Mouse (Mus musculus) stomach, embryonic 15.5 days (tissue): ENCODE measurements around the gene Espnl. TPM values are rescaled to one million over a fixed set of nuclear protein-coding genes. Genes with fewer than 3 reads are reported as not detected.

Experiments used
- ATAC-seq: fragments of 200-750 bp; cut with Nextera tagmentation; 2 replicates; pipeline ENCODE4 v1.8.0; 2017; ENCODE audit warnings: low read depth, moderate number of reproducible peaks, moderate TSS enrichment; ENCODE audit not compliant: insufficient read depth, low FRiP score
- H3K27ac ChIP-seq: fragments of 300-500 bp; sonication (generic); 2 replicates; pipeline ENCODE4 v1.5.1; 2015; ENCODE audit warnings: mild to moderate bottlenecking, inconsistent platforms
- H3K27me3 ChIP-seq: fragments of 300-500 bp; sonication (generic); replicated peaks from 2 replicates; pipeline ENCODE4 v1.6.1; 2015; ENCODE audit warnings: inconsistent platforms
- H3K36me3 ChIP-seq: fragments of 300-500 bp; sonication (generic); 2 replicates; pipeline ENCODE4 v1.6.1; 2015; ENCODE audit warnings: inconsistent platforms
- H3K4me1 ChIP-seq: fragments of 300-500 bp; sonication (generic); 2 replicates; pipeline ENCODE4 v1.6.1; 2015; ENCODE audit warnings: inconsistent platforms
- H3K4me2 ChIP-seq: fragments of 300-500 bp; sonication (generic); 2 replicates; pipeline ENCODE4 v1.6.1; 2015; ENCODE audit warnings: mild to moderate bottlenecking, inconsistent platforms
- H3K4me3 ChIP-seq: fragments of 300-500 bp; sonication (generic); replicated peaks from 2 replicates; pipeline ENCODE4 v1.5.1; 2015; ENCODE audit warnings: inconsistent platforms
- H3K9ac ChIP-seq: fragments of 300-500 bp; sonication (generic); 2 replicates; pipeline ENCODE4 v1.6.1; 2015; ENCODE audit warnings: inconsistent platforms
- H3K9me3 ChIP-seq: fragments of 300-500 bp; sonication (generic); 2 replicates; pipeline ENCODE4 v1.6.1; 2016; ENCODE audit warnings: inconsistent platforms
- WGBS: fragments of 180-500 bp; shearing (Covaris S2); methylation state at CpG from one replicate; pipeline ENCODE4 v1.1.7; 2015; 5-methylcytosine and 5-hydroxymethylcytosine counted together
- polyA plus RNA-seq: library from polyadenylated mRNA; unstranded; fragments of >200 nt; fragmentation: Nextera tagmentation; extraction: Ambion mirVana; gene quantifications from 2 replicates; pipeline ENCODE4 v1.2.1, GENCODE M21; 2015

Gene Espnl
- polyA plus RNA-seq, 1 experiment from 2014 or later: not detected

DNA sequence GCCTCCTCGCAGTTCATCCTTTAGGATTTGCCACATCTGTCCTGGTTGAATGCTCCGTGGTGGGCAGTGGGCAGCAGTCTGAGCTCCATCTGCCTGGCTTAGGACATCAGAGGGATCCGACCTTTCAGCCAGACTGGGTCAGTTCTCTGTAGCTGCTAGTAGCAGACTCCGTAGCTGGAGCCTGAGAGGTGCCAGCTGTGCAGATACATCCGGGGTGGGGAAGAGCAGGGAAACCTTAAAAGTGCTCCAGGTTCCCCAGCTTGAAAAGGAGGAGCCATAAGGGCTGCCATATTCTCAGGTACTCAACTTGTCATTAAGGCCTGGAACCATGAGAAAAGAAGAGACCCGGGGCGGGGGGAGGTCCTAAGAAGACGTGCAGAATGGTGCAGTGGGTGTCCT is 43.9 kb downstream of the Espnl start:
- peak overlapping the region; percentile 92 for H3K4me2 ChIP-seq
- peaks cover 7% of the 10 kb centered on the region; the same call in 1 of the 2 replicates for H3K36me3 ChIP-seq
- peaks cover 6% of the 10 kb centered on the region; the same call in 1 of the 2 replicates for H3K4me1 ChIP-seq
- no peak overlapping the region for H3K27ac ChIP-seq
- 28% methylated on average over 8 of the region's 8 CpGs for WGBS
- peak overlapping the region; percentile 48 for H3K4me3 ChIP-seq
- 0 out of 2 replicates have a peak overlapping the region, but pooled peaks have one; percentile 45 for H3K9ac ChIP-seq
- no peaks in the 10 kb centered on the region for H3K9me3 ChIP-seq
- no peaks in the 10 kb centered on the region for H3K27me3 ChIP-seq
- no peak for ATAC-seq

DNA sequence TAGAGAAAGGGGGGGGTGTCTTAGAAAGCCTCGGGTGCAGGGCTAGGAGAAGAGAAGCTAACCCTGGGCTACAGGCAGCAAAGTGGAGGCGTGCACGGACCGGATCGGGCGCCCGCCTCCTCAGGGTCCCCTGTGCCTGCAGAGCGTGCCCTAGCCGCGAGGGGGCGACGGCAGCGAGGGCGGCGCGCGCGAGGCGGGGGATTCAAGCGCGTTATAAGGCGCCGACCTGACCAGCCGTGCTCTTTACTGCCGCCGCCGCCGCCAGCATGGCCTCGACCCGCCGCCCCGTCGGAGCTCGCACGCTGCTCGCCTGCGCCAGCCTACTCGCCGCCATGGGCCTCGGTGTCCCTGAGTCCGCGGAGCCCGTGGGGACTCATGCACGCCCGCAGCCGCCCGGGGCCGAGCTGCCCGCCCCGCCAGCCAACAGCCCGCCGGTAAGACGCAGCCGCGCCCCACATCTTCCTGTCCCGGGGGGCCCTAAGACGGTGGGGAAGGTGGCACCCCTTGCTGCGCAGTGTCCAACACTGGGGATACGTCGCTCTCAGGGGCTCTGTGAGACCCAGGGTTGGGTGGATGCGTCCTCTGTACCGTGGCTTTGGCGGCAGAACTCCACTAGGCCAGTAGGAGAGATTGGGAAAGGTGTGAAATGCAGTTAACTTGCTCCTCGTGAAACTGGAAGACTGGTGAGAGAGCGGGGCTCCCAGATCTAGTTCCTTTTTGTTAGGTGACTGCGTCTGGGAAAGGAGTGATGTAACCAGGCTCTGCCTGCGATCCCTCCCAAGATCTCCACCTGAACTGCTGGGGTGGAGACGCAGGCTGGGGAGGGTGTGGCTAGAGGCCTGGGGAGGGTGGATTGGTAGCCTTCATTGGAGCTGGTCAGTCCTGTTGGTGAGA is 44.6 kb downstream of the Espnl start, which contains the start of gene Erfe:
Gene Erfe (plus strand): TSS at position 216 of the 894 bp plus-strand sequence.
- ATAC-seq: peak; percentile 79
- peak within 1 kb of the TSS; percentile 92 for H3K4me2 ChIP-seq
- H3K9me3 ChIP-seq: no peaks in the 10 kb centered on the region
- peak within 1 kb of the TSS; percentile 48 for H3K4me3 ChIP-seq
- peak within 1 kb of the TSS; percentile 45 for H3K9ac ChIP-seq
- no peaks in the 10 kb centered on the region for H3K27me3 ChIP-seq
- peaks cover 10% of the 10 kb centered on the region for H3K36me3 ChIP-seq
- H3K27ac ChIP-seq: peak within 1 kb of the TSS; percentile 1; the same call in 1 of the 2 replicates
- peaks cover 6% of the 10 kb centered on the region; the same call in 1 of the 2 replicates for H3K4me1 ChIP-seq
- under 1% methylated on average over 67 of the region's 68 CpGs for WGBS

DNA sequence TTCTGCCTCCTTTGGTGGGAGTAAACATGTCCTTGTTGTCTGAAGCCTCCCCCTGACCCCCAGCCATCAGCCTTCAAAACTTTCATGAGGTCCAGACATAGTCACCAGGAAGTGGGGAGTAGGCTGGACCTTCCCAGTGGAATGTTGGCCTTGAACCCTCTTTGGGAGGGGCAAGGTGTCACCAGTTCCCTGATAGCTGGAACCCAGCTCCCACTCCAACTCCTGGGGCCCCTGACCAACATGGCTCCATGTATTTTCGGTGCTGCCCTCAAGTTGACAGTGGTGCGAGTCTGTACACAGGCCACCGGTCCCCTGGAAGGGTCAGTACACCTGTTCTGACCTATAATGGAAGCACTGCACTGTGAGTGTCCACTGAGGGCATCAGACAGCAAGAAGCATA is 45.4 kb downstream of the Espnl start:
- H3K36me3 ChIP-seq: peaks cover 19% of the 10 kb centered on the region
- H3K4me1 ChIP-seq: peaks cover 6% of the 10 kb centered on the region; the same call in 1 of the 2 replicates
- H3K27me3 ChIP-seq: no peaks in the 10 kb centered on the region
- ATAC-seq: no peak
- H3K27ac ChIP-seq: no peak overlapping the region
- H3K4me3 ChIP-seq: no peak overlapping the region
- H3K9me3 ChIP-seq: no peaks in the 10 kb centered on the region
- H3K4me2 ChIP-seq: no peak overlapping the region
- no peak overlapping the region for H3K9ac ChIP-seq
- 96% methylated on average over 3 of the region's 3 CpGs for WGBS

DNA sequence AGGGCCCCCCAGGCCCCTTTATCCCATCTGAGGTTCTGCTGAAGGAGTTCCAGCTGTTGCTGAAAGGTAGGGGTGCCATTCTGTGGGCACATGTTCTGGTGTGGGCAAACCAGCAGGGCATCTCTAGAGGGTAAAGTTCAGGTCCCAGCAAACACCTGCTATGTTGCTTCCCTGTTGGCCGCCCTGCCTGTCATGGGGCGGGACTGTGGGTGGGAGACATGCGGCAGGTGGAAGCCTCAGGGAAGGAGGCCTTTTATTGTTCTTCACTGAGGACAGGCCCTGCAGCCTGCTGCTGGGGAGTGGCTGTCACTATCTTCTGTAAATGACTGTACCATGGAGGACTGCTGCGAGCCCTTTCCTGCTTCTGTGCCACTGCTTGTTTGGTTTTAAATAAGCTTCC is 47.5 kb downstream of the Espnl start:
- no peaks in the 10 kb centered on the region for H3K27me3 ChIP-seq
- peaks cover 37% of the 10 kb centered on the region for H3K36me3 ChIP-seq

DNA sequence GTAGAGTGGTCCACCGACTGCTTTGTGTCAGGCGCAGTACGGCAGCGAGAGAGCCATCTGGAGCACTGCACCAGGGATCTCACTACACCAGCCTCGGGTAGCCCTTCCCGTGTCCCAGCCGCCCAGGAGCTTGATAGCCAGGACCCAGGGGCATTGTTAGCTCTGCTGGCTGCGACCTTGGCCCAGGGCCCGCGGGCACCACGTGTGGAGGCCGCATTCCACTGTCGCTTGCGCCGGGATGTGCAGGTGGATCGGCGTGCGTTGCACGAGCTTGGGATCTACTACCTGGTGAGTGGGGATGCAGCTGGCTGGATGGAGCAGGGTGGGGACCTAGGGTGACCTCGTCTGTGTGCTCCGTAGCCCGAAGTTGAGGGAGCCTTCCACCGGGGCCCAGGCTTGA is 48.2 kb downstream of the Espnl start:
- no peak for ATAC-seq
- Histone ChIP-seq H3K27me3 (no peaks in the 10 kb centered on the region), H3K36me3 (peaks cover 43% of the 10 kb centered on the region), H3K27ac (peak overlapping the region; percentile 26; the same call in 1 of the 2 replicates), H3K9me3 (no peaks in the 10 kb centered on the region), H3K9ac (no peak overlapping the region), H3K4me1 (peaks cover 6% of the 10 kb centered on the region; the same call in 1 of the 2 replicates), H3K4me2 (no peak overlapping the region), H3K4me3 (no peak overlapping the region)
- WGBS: 80% methylated on average over 23 of the region's 23 CpGs

More for the DNA sequence above, 47.5 kb downstream of the Espnl start:
- 45% methylated on average over 4 of the region's 4 CpGs for WGBS
- Histone ChIP-seq H3K4me1 (peaks cover 6% of the 10 kb centered on the region; the same call in 1 of the 2 replicates), H3K9me3 (no peaks in the 10 kb centered on the region), H3K9ac (0 out of 2 replicates have a peak overlapping the region, but pooled peaks have one; percentile 9), H3K4me3 (no peak overlapping the region), H3K27ac (no peak overlapping the region), H3K4me2 (no peak overlapping the region)
- no peak for ATAC-seq

DNA sequence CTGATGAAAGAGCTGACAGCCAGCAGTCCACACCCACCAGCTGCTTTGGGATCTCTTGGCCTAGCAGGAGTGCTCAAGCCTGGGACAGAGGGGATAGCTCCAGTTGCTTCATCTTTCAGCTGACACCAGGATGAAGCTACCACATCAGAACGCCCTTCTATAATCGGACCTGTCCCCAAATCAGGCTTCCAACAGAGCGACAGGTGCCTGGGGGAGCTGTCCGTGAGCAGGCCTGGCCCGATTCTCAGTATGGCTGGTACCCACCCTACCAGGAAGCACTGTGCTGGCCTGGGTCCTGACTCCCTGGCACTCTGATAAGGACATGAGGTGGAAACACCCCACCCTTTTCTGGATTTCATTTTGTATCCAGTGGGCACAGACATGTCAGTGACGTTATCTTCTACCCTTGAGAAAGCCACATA is 51.5 kb downstream of the Espnl start:
- Histone ChIP-seq H3K27ac (no peak overlapping the region), H3K36me3 (peaks cover 76% of the 10 kb centered on the region), H3K9ac (no peak overlapping the region), H3K9me3 (no peaks in the 10 kb centered on the region), H3K4me1 (no peaks in the 10 kb centered on the region), H3K4me2 (no peak overlapping the region), H3K4me3 (no peak overlapping the region), H3K27me3 (no peaks in the 10 kb centered on the region)
- 78% methylated on average over 6 of the region's 6 CpGs for WGBS
- peak; percentile 40; the same call in 1 of the 2 replicates for ATAC-seq

DNA sequence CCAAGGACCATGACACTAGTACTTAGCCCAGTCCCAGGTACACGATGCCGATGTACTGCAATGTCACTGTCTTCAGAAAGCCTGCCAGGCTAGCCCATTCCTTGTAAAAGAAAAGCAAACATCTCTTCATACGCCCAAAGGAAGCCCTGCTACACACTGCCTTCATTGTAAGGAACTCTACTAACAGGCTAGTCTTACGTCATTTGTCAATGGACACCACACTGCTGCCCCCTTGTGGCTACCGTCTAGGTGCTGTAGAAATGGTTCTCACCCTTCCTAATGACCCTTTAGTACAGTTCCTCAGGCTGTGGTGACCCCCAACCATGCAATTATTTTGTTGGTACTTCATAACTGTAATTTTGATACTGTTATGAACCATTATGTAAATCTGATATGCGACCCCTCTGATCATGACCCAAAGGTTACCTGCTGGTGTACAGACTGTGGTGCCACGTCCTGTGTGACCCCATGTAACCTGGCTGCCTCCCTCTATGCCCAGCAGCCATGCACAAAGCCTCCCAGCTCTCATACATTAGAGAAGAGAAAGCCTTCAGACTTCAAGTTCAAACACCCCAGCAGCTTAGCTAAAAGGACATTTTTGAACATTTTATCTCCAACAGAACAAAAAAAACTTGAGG is 58.7 kb downstream of the Espnl start:
- Histone ChIP-seq H3K4me3 (no peak overlapping the region), H3K36me3 (peaks cover 83% of the 10 kb centered on the region), H3K4me2 (no peak overlapping the region), H3K4me1 (no peaks in the 10 kb centered on the region), H3K27ac (no peak overlapping the region), H3K9ac (no peak overlapping the region), H3K27me3 (no peaks in the 10 kb centered on the region), H3K9me3 (no peaks in the 10 kb centered on the region)
- ATAC-seq: 0 out of 2 replicates have a peak, but pooled peaks have one; percentile 14
- 62% methylated on average over 7 of the region's 7 CpGs for WGBS

DNA sequence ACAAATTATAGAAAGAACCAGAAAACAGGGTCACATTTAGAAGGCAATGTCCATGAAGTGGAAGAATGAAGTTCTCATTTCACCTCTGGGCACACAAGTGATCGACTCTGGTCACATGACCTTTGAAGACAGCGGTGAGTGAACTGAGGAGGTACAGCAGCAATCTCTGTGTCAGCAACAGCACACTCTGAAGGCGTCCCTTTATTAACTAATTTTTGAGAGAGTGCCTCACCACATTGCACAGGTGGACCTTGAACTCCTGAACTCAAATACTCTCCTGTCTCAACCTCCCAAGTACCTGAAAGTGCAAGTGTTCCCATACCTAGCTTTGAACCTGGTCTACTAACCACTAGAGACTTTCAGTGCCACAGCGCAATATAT is 59.2 kb downstream of the Espnl start:
- H3K9ac ChIP-seq: no peak overlapping the region
- WGBS: 89% methylated on average over 4 of the region's 4 CpGs
- H3K27me3 ChIP-seq: no peaks in the 10 kb centered on the region
- no peaks in the 10 kb centered on the region for H3K9me3 ChIP-seq
- no peaks in the 10 kb centered on the region for H3K4me1 ChIP-seq
- H3K27ac ChIP-seq: no peak overlapping the region
- no peak overlapping the region for H3K4me3 ChIP-seq
- peaks cover 80% of the 10 kb centered on the region for H3K36me3 ChIP-seq
- no peak for ATAC-seq
- H3K4me2 ChIP-seq: no peak overlapping the region

DNA sequence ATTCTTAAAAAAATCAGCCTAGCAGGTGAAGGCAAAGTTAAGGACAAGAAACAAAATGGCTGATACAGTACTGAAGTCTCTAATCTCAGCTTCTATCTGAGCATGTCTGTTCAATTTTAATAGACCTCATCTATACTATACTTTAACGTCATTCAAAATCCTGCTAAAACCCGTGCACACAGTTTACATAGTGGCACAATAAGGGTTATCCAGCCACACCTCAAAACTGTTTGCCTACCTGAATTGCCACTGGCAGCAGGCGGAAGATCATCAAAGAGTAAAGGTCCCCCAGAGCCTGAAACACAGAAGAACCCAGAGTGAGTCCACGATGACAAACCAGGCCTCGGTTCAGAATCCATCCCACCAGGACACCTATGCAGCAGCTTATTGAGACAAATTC is 68.5 kb downstream of the Espnl start:
- ATAC-seq: peak; percentile 72; the same call in 1 of the 2 replicates
- 66% methylated on average over 5 of the region's 5 CpGs for WGBS
- Histone ChIP-seq H3K4me1 (no peaks in the 10 kb centered on the region), H3K27ac (no peak overlapping the region), H3K9me3 (no peaks in the 10 kb centered on the region), H3K4me3 (no peak overlapping the region), H3K27me3 (no peaks in the 10 kb centered on the region), H3K36me3 (peaks cover 34% of the 10 kb centered on the region), H3K9ac (no peak overlapping the region), H3K4me2 (no peak overlapping the region)

DNA sequence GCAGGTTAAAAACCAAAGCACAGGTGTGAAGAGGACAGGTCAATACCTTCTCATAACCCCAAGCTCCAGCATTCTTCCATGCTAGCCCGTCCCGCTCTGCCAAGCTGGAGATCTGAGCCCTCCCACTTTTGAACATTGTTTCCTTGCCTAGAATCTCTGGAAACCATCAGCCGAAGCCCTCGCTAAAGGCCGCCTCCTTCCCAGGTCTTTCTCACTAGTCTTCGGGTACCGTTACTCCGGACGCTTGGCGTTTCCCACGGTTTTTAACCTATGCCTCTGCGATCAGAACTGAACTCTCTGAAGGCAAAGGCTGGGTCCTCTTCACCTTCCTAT is 76.0 kb downstream of the Espnl start:
- H3K27me3 ChIP-seq: no peaks in the 10 kb centered on the region
- peaks cover 13% of the 10 kb centered on the region for H3K4me1 ChIP-seq
- 0% methylated on average over 12 of the region's 12 CpGs for WGBS
- peak overlapping the region; percentile 90 for H3K4me3 ChIP-seq
- H3K9me3 ChIP-seq: no peaks in the 10 kb centered on the region
- H3K9ac ChIP-seq: peak overlapping the region; percentile 95
- H3K4me2 ChIP-seq: peak overlapping the region; percentile 87
- peak overlapping the region; percentile 82 for H3K27ac ChIP-seq
- H3K36me3 ChIP-seq: peaks cover 1% of the 10 kb centered on the region; the same call in 1 of the 2 replicates
- no peak for ATAC-seq
